Mouse (Mus musculus): ENCODE results near the gene Bpifb4.

Bpifb4 gene

GRCm38 (mm10) chr2:153963334-153963733, 25.3 kb downstream of the Bpifb4 start:
- no peak for TF ChIP-seq GATA4 (IDR thresholded peaks at IDR 0.05; ENCODE audit: insufficient replicate concordance, low read length)

GRCm38 (mm10) chr2:153970221-153970620, 32.2 kb downstream of the Bpifb4 start:
- TF ChIP-seq GATA4 (IDR thresholded peaks at IDR 0.05; ENCODE audit: insufficient replicate concordance, low read length) = no peak

GRCm38 (mm10) chr2:153974582-153974981, 36.6 kb downstream of the Bpifb4 start, which contains the start of gene Bpifa6:
Gene Bpifa6, plus strand, starts transcription at chr2:153974945.
- TF ChIP-seq GATA4 (IDR thresholded peaks at IDR 0.05; ENCODE audit: insufficient replicate concordance, low read length) = no peak

GRCm38 (mm10) chr2:153995770-153996169, 57.8 kb downstream of the Bpifb4 start:
- no peak for TF ChIP-seq GATA4 (IDR thresholded peaks at IDR 0.05; ENCODE audit: insufficient replicate concordance, low read length)

GRCm38 (mm10) chr2:154000501-154000900, 62.5 kb downstream of the Bpifb4 start:
- TF ChIP-seq GATA4 (IDR thresholded peaks at IDR 0.05; ENCODE audit: insufficient replicate concordance, low read length) = no peak

GRCm38 (mm10) chr2:154001056-154001455, 63.0 kb downstream of the Bpifb4 start:
- no peak for TF ChIP-seq GATA4 (IDR thresholded peaks at IDR 0.05; ENCODE audit: insufficient replicate concordance, low read length)

GRCm38 (mm10) chr2:154004456-154004855, 66.4 kb downstream of the Bpifb4 start:
- no peak for TF ChIP-seq GATA4 (IDR thresholded peaks at IDR 0.05; ENCODE audit: insufficient replicate concordance, low read length)

GRCm38 (mm10) chr2:154005094-154005493, 67.1 kb downstream of the Bpifb4 start:
- no peak for TF ChIP-seq GATA4 (IDR thresholded peaks at IDR 0.05; ENCODE audit: insufficient replicate concordance, low read length)

GRCm38 (mm10) chr2:154005734-154006133, 67.7 kb downstream of the Bpifb4 start:
- TF ChIP-seq GATA4 (IDR thresholded peaks at IDR 0.05; ENCODE audit: insufficient replicate concordance, low read length) = no peak

GRCm38 (mm10) chr2:154006331-154006730, 68.3 kb downstream of the Bpifb4 start:
- no peak for TF ChIP-seq GATA4 (IDR thresholded peaks at IDR 0.05; ENCODE audit: insufficient replicate concordance, low read length)

GRCm38 (mm10) chr2:154007381-154007780, 69.4 kb downstream of the Bpifb4 start:
- TF ChIP-seq GATA4 (IDR thresholded peaks at IDR 0.05; ENCODE audit: insufficient replicate concordance, low read length) = no peak

GRCm38 (mm10) chr2:154007965-154008364, 70.0 kb downstream of the Bpifb4 start, which contains the start of gene Bpifa2:
Gene Bpifa2, plus strand, starts transcription at chr2:154008265.
- no peak for TF ChIP-seq GATA4 (IDR thresholded peaks at IDR 0.05; ENCODE audit: insufficient replicate concordance, low read length)
